Mouse (Mus musculus): ENCODE data around the gene Ube2f.
A peak's percentile ranks its signal among the peaks of the same experiment; 100 is the strongest.

Ube2f gene

GRCm38 (mm10) chr1:91239112-91239511 lies 11.0 kb upstream of the Ube2f start:
- DNase-seq (ENCODE audit: low spot score): peak; percentile 75

DNA sequence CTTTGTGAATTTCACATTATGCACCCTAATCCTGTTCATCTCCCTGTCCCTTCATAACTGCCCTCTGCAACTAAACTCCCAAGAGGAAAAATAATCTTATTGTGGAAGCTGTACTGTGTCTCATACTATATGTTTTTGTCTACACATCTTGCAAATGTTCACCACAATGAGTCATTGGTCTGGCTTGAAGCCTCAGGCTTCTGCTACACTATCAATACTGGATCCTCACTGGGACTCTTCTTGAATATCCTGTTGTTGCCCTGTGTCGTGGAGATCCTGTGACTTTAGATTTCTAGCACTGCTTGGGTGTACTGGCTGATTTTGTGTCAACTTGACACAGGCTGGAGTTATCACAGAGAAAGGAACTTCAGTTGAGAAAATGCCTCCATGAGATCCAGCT lies 10.3 kb upstream of the Ube2f start:
- DNase-seq (ENCODE audit: low spot score): no peak

GRCm38 (mm10) chr1:91240685-91241084 lies 9.4 kb upstream of the Ube2f start:
- no peak for DNase-seq (ENCODE audit: low spot score)

- no peak for DNase-seq (ENCODE audit: low spot score)
Observed at GRCm38 (mm10) chr1:91241249-91241648, 8.9 kb upstream of the Ube2f start.

DNA sequence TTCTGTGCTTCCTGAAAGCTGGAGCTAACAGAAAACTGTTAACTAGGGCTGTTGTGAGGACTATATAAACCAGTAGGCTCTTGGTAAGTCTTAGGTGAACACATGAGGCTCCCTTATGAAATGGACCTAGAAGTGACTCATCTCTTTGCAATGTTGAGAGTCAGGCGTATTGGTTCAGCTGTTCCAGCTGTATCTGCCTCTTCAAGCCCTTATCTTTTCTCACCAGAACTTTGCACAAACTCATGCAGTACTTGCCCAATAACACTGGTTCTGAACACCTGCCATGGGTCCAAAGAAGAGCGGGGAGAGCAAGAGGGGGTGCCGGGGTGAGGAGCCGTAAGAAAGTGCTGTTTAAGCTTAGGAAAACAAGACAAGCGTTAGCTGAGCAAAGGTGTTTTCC lies 1.9 kb upstream of the Ube2f start:
- DNase-seq (ENCODE audit: low spot score): no peak

GRCm38 (mm10) chr1:91248970-91249369 lies 1.1 kb upstream of the Ube2f start:
- DNase-seq (ENCODE audit: low spot score): no peak

- DNase-seq (ENCODE audit: low spot score): no peak
Observed at GRCm38 (mm10) chr1:91250415-91251147, 477 bp downstream of the Ube2f start.

- no peak for DNase-seq (ENCODE audit: low spot score)
Observed at GRCm38 (mm10) chr1:91251148-91251650, 1.1 kb downstream of the Ube2f start.

DNA sequence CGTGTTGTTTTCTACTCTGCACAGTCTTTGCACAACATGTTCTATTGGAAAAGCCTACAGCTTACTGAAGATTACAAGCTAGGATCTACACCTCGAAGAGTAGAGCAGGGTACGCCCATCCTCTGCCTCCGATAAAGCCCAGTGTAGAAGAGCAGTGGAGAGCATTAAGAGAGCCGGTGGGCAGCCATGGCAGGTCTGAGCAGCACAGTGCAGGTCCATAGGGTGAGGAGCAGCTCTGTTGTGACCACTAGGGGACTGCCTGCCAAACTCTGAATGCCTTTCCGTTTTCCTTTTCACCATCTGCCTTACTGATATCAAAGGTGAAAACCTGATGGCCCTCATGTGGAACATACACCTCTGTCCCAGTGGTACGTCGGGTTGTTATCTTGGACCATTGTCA lies 1.8 kb downstream of the Ube2f start:
- no peak for DNase-seq (ENCODE audit: low spot score)

DNA sequence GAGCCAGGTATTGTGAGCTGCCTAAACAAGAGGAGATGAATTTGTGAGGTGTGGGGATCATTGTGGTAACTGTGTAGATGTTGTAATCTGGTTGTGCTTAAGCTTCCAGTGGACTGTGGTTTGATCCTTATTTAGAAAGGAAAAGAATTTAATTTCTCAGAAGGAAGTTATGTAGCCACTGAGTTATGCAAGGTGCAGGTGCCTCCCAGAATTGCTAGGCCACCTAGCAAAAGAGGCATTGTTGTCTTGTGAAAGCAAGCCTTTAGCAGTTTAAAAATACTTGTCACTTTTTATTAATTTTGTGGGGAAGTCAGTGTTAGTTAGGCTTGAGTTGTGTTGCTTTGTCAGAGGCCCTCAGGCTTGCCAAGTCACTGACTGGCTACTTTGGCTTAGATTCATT lies 7.8 kb downstream of the Ube2f start:
- DNase-seq (ENCODE audit: low spot score): no peak

DNA sequence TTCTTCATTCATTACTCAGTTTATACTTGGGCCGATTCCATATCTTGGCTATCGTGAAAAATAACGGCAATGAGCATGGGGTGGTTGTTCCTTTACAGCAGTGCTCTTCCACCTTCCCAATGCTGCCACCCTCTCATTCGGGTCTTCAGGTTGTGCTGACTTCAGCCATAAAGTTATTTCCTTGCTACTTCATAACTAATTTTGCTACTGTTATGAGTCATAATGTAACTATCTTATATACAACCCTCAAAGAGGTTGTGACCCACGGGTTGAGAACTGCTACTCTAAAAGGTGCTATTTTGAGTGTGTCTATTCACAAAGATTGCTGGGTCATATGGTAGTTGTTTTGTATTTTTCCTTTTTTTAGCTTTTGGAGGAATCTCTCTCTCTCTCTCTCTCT lies 9.7 kb downstream of the Ube2f start:
- DNase-seq (ENCODE audit: low spot score): no peak

GRCm38 (mm10) chr1:91262508-91262907 lies 12.4 kb downstream of the Ube2f start:
- no peak for DNase-seq (ENCODE audit: low spot score)

DNA sequence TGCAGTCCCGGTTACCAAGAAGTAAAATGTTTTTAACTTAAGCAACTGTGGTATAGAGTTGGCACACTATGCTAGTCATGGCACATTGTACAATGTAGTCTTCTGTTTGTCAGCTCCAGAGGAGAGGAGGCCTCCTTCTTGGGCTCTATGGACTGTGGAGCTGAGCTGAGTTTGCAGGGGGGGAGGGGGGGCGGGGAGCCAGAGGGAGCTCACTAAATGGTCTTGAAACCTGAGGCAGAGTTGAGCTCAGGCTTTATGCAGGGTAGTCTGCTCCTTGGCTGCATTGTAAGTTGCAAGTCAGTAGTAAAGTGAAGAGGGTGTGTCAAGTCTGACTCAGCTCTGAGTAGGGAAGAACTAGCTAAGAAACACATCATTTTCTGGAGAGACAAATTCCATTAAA lies 22.2 kb downstream of the Ube2f start:
- DNase-seq (ENCODE audit: low spot score): no peak

- no peak for DNase-seq (ENCODE audit: low spot score)
Observed at GRCm38 (mm10) chr1:91276581-91276980, 26.5 kb downstream of the Ube2f start.

- no peak for DNase-seq (ENCODE audit: low spot score)
Observed at GRCm38 (mm10) chr1:91277480-91277879, 27.4 kb downstream of the Ube2f start.

GRCm38 (mm10) chr1:91278410-91279119 lies 28.5 kb downstream of the Ube2f start:
- DNase-seq (ENCODE audit: low spot score): no peak

DNA sequence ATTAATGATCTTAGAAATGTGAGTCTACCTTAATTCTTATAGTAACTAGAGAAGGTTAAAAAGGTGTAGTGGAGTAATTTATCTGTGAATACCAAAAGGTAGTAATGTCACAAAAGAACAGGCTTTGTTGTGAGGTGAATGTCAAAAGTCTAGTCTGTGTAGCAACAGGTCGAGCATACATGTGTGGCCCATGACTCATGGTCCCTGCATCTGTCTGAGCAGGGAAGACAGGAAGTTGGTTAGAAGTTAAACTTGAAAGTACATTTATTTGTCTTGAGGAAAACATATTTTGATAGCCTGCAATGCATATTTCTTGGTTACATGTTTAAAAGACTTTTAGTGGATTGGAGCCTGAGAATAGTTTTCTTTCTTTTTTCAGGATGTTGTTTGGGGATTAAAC lies 29.0 kb downstream of the Ube2f start:
- no peak for DNase-seq (ENCODE audit: low spot score)

GRCm38 (mm10) chr1:91282582-91282981 lies 32.5 kb downstream of the Ube2f start:
- DNase-seq (ENCODE audit: low spot score): no peak

- DNase-seq (ENCODE audit: low spot score): no peak
Observed at GRCm38 (mm10) chr1:91289375-91289774, 39.3 kb downstream of the Ube2f start.

DNA sequence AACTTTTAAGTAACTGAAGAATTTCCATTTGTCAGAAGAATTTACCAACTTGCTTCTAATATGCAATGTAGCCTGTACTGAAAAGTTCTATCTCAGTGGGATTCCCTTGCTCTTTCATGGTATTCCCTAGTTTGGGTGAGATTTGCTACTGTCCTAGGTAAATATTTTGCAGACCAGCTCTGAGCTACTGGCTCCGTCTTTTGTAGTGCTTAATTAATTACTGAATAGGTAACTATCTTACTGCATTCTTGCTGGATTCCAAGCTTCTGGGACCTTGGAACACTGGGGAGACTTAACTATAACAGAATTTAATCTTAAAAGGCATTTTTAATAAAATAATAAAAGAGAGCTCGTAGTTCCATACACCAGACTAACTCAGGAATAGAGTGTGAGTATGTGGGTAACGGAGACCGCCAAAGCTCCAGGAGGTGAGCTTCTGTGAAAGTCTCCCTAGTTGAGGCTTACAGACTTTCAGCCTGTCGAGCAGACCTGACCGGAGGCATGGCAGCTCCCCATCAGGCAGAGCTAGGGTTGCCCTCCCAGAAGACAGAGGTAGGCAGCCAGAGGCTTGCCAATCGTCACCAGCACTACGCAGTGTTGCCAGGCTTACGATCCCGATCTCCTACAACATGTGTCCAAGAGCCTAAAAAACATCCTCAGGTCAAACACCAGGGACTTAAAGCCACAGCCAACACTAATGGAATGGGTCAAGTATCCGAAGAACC lies 42.2 kb downstream of the Ube2f start:
- DNase-seq (ENCODE audit: low spot score): no peak

- DNase-seq (ENCODE audit: low spot score): no peak
Observed at GRCm38 (mm10) chr1:91295544-91295943, 45.4 kb downstream of the Ube2f start.

DNA sequence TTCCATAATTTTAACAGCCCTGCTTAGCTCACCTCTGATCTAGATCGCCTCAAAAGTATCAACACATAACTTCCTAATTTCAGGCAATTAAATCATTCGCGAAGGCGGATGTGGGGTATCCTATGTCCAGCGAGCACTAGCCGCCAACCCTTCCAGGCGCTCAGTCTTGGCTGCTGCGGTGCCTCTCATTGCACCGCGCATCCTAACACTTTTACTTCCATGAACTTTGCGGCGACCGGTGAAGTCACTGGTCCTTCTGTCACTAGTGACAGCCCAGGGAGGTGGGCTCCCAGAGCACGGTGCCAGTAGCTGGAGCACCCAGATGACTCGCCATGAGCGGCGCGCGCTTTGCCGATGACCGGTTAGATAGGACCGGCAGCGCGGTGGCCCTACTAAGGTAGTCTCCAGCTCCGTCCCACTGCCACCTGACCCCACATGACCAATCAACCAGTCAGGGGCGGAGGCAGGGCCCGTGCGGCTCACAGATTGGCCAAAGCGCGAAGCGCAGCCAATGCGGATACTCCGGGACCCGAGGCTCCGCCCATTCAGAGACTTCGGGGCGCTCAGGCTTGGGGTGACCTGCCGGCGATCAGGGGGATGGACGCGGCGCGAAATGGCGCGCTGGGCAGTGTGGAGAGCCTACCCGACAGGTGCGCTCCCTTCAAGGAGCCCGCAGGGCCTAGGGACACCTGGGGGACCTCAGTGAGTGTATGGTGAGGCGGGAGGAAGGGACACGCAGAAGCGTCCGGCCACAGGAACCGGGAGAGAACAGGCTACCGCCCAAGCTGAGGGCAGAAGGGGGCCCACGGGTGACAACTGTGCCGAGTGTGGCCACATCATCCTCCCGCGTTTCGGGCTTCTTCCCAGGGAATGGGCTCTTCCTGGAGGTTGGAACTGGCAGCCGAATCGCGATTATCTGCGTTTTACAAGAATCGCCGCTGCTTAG lies 48.0 kb downstream of the Ube2f start, which contains the start of gene Scly:
Gene Scly, plus strand, starts transcription at position 540 of the 946 bp plus-strand sequence.
- DNase-seq (ENCODE audit: low spot score): peak; percentile 95
